Mouse (Mus musculus): ENCODE data around the gene Src. TPM values are rescaled to one million over a fixed set of nuclear protein-coding genes. Genes with fewer than 3 reads are reported as not detected.

Src gene
- polyA plus RNA-seq, 1 experiment from 2014 or later, result 34.3 TPM

GRCm38 (mm10) chr2:157512859-157513258, 94.6 kb downstream of the Src start:
- Histone ChIP-seq H3K9ac (replicated peaks; ENCODE audit: low read length) (no peak overlapping the region), H3K27me3 (ENCODE audit: control insufficient read depth, insufficient read depth, low read length) (no peaks in the 10 kb centered on the region), H3K4me1 (ENCODE audit: control insufficient read depth, insufficient read depth, low read length) (peaks cover 28% of the 10 kb centered on the region), H3K27ac (replicated peaks; ENCODE audit: low read depth, low read length) (no peak overlapping the region), H3K36me3 (ENCODE audit: control insufficient read depth, insufficient read depth, low read length) (no peaks in the 10 kb centered on the region), H3K4me3 (replicated peaks; ENCODE audit: low read depth, low read length) (no peak overlapping the region), H3K4me2 (ENCODE audit: low read length) (no peak overlapping the region), H3K9me3 (ENCODE audit: control insufficient read depth, low read length) (no peaks in the 10 kb centered on the region)
- WGBS, result 96% methylated on average over 9 of the region's 9 CpGs
- ATAC-seq (ENCODE audit: low FRiP score, low TSS enrichment) (no peak), DNase-seq (no peak)

DNA sequence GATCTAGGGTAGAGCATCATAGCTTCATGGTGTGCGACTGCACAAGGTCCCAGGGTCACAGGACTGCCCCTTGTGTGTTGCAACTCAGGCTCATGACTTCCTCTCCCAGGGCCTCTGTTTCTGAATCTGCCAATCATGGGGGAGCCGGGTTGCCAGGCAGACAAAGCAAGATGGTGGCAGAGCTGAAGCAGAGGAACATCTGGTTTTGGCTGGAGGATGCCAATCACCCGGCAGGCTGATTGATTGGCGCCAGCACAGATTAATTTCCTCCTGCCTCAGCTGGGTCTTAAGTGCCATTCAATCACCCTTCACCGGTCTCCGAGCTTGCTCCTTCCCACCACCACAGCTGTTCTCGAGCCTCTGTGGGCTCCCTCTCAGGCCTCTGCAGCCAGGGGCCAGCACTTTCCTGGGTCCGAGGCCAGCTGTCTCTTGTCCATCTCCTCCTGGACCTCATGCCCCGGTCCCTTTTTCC, 95.5 kb downstream of the Src start:
- no peak overlapping the region for H3K4me3 ChIP-seq (replicated peaks; ENCODE audit: low read depth, low read length)
- peak overlapping the region; percentile 49 for H3K27ac ChIP-seq (replicated peaks; ENCODE audit: low read depth, low read length)
- ATAC-seq (ENCODE audit: low FRiP score, low TSS enrichment) (no peak), DNase-seq (no peak)
- H3K27me3 ChIP-seq (ENCODE audit: control insufficient read depth, insufficient read depth, low read length), result no peaks in the 10 kb centered on the region
- no peaks in the 10 kb centered on the region for H3K9me3 ChIP-seq (ENCODE audit: control insufficient read depth, low read length)
- 21% methylated on average over 9 of the region's 9 CpGs for WGBS
- no peak overlapping the region for H3K9ac ChIP-seq (replicated peaks; ENCODE audit: low read length)
- H3K4me2 ChIP-seq (ENCODE audit: low read length), result no peak overlapping the region
- no peaks in the 10 kb centered on the region for H3K36me3 ChIP-seq (ENCODE audit: control insufficient read depth, insufficient read depth, low read length)
- peaks cover 32% of the 10 kb centered on the region for H3K4me1 ChIP-seq (ENCODE audit: control insufficient read depth, insufficient read depth, low read length)

- Histone ChIP-seq H3K27me3 (ENCODE audit: control insufficient read depth, insufficient read depth, low read length) (no peaks in the 10 kb centered on the region), H3K9ac (replicated peaks; ENCODE audit: low read length) (no peak overlapping the region), H3K4me3 (replicated peaks; ENCODE audit: low read depth, low read length) (no peak overlapping the region), H3K4me2 (ENCODE audit: low read length) (no peak overlapping the region), H3K9me3 (ENCODE audit: control insufficient read depth, low read length) (no peaks in the 10 kb centered on the region), H3K27ac (replicated peaks; ENCODE audit: low read depth, low read length) (peak overlapping the region; percentile 49), H3K4me1 (ENCODE audit: control insufficient read depth, insufficient read depth, low read length) (peaks cover 33% of the 10 kb centered on the region), H3K36me3 (ENCODE audit: control insufficient read depth, insufficient read depth, low read length) (no peaks in the 10 kb centered on the region)
- no peak for DNase-seq
- no peak for ATAC-seq (ENCODE audit: low FRiP score, low TSS enrichment)
- WGBS, result 3% methylated on average over 4 of the region's 4 CpGs
These were observed 96.1 kb downstream of the Src start for GRCm38 (mm10) chr2:157514353-157514752.

DNA sequence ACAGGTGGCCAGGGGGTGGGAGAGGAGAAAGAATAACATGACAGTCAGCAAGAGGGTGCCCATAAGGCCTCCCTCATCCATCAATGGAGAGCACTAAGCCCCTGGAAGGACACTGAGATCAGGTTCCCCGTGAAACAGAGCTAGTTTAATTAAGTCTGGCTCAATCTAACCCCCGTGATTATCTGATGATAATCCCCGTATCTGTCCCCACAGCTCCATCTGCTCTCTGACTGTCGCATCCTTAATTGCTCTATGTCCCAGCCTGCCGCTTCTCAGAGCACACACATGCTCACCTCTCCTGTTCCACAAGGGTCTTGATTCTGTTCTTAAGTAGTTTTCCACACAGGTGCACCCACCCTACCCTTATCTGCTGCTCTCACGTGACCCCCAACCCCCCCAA, 99.3 kb downstream of the Src start:
- H3K36me3 ChIP-seq (ENCODE audit: control insufficient read depth, insufficient read depth, low read length), result no peaks in the 10 kb centered on the region
- no peak overlapping the region for H3K4me3 ChIP-seq (replicated peaks; ENCODE audit: low read depth, low read length)
- peaks cover 43% of the 10 kb centered on the region for H3K4me1 ChIP-seq (ENCODE audit: control insufficient read depth, insufficient read depth, low read length)
- no peak for DNase-seq
- no peak overlapping the region for H3K4me2 ChIP-seq (ENCODE audit: low read length)
- H3K27ac ChIP-seq (replicated peaks; ENCODE audit: low read depth, low read length), result peak overlapping the region; percentile 21; the same call in 1 of the 2 replicates
- H3K27me3 ChIP-seq (ENCODE audit: control insufficient read depth, insufficient read depth, low read length), result no peaks in the 10 kb centered on the region
- ATAC-seq (ENCODE audit: low FRiP score, low TSS enrichment), result no peak
- H3K9me3 ChIP-seq (ENCODE audit: control insufficient read depth, low read length), result no peaks in the 10 kb centered on the region
- WGBS, result 26% methylated on average over 6 of the region's 6 CpGs
- no peak overlapping the region for H3K9ac ChIP-seq (replicated peaks; ENCODE audit: low read length)

DNA sequence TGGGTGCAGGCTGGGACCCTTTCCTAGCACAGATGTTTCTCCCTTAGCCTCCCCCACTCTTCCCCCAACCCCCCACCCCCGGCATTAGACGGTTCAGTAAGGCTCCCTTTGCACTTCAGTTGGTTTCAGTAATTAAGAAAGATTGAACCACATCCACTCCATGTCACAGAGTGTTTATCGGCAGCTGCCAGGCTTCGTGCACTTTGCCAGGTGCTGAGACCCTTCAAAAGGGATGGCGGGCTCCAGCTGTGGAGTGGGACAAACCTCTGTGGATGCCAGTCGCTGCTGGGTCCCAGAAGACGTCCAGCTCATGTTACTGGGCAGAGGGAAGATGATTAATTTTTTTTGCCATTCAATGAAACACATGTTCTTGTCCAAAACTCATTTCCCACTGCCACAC, 100.2 kb downstream of the Src start:
- 37% methylated on average over 7 of the region's 7 CpGs for WGBS

DNA sequence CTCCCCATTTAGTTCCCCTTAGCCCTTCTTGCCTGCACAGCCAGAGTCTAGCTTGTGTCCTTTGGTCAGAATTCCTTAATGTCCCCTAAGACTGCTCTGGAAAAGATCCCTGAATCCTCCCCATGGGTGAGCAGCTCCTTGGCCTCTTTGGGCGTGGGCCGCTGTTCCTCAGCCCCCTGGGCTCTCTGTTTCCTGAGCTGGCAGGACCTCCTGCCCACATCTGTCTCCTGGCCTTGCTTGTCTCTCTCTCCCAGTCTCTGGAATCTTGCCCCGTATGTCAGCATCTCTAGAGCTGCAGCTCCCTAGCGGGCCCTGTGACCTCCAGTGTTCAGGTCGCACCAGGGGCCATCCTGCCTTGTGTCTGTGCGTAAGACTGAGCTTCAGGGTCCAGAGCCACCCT, 101.2 kb downstream of the Src start:
- DNase-seq (no peak), ATAC-seq (ENCODE audit: low FRiP score, low TSS enrichment) (no peak)
- no peaks in the 10 kb centered on the region for H3K9me3 ChIP-seq (ENCODE audit: control insufficient read depth, low read length)
- peaks cover 41% of the 10 kb centered on the region for H3K4me1 ChIP-seq (ENCODE audit: control insufficient read depth, insufficient read depth, low read length)
- H3K4me3 ChIP-seq (replicated peaks; ENCODE audit: low read depth, low read length), result no peak overlapping the region
- H3K4me2 ChIP-seq (ENCODE audit: low read length), result no peak overlapping the region
- no peak overlapping the region for H3K9ac ChIP-seq (replicated peaks; ENCODE audit: low read length)
- WGBS, result 74% methylated on average over 6 of the region's 6 CpGs
- H3K27ac ChIP-seq (replicated peaks; ENCODE audit: low read depth, low read length), result peak overlapping the region; percentile 78
- no peaks in the 10 kb centered on the region for H3K36me3 ChIP-seq (ENCODE audit: control insufficient read depth, insufficient read depth, low read length)
- H3K27me3 ChIP-seq (ENCODE audit: control insufficient read depth, insufficient read depth, low read length), result no peaks in the 10 kb centered on the region

More for the DNA sequence above, 100.2 kb downstream of the Src start:
- Histone ChIP-seq H3K27me3 (ENCODE audit: control insufficient read depth, insufficient read depth, low read length) (no peaks in the 10 kb centered on the region), H3K36me3 (ENCODE audit: control insufficient read depth, insufficient read depth, low read length) (no peaks in the 10 kb centered on the region), H3K4me2 (ENCODE audit: low read length) (no peak overlapping the region), H3K9me3 (ENCODE audit: control insufficient read depth, low read length) (no peaks in the 10 kb centered on the region), H3K27ac (replicated peaks; ENCODE audit: low read depth, low read length) (peak overlapping the region; percentile 21), H3K4me1 (ENCODE audit: control insufficient read depth, insufficient read depth, low read length) (peaks cover 47% of the 10 kb centered on the region), H3K9ac (replicated peaks; ENCODE audit: low read length) (no peak overlapping the region), H3K4me3 (replicated peaks; ENCODE audit: low read depth, low read length) (no peak overlapping the region)
- no peak for ATAC-seq (ENCODE audit: low FRiP score, low TSS enrichment)
- DNase-seq, result no peak

GRCm38 (mm10) chr2:157520496-157520895, 102.3 kb downstream of the Src start:
- no peaks in the 10 kb centered on the region for H3K27me3 ChIP-seq (ENCODE audit: control insufficient read depth, insufficient read depth, low read length)
- H3K27ac ChIP-seq (replicated peaks; ENCODE audit: low read depth, low read length), result peak overlapping the region; percentile 78
- no peaks in the 10 kb centered on the region for H3K36me3 ChIP-seq (ENCODE audit: control insufficient read depth, insufficient read depth, low read length)
- H3K4me3 ChIP-seq (replicated peaks; ENCODE audit: low read depth, low read length), result no peak overlapping the region
- no peak overlapping the region for H3K9ac ChIP-seq (replicated peaks; ENCODE audit: low read length)
- 6% methylated on average over 5 of the region's 5 CpGs for WGBS
- no peaks in the 10 kb centered on the region for H3K9me3 ChIP-seq (ENCODE audit: control insufficient read depth, low read length)
- peaks cover 38% of the 10 kb centered on the region for H3K4me1 ChIP-seq (ENCODE audit: control insufficient read depth, insufficient read depth, low read length)
- peak; percentile 92 for DNase-seq
- no peak for ATAC-seq (ENCODE audit: low FRiP score, low TSS enrichment)
- H3K4me2 ChIP-seq (ENCODE audit: low read length), result no peak overlapping the region; the same call in 1 of the 2 replicates

Other genes starting within 250 kb of the Src start
- 6.7 and 10.8 TPM in 2 replicates for gene Rbl1, start 213.9 kb upstream of the Src start, polyA plus RNA-seq (2014; fragmentation: Nextera tagmentation; extraction: Ambion mirVana)
- gene Rpn2, start 139.4 kb upstream of the Src start, polyA plus RNA-seq (2014; fragmentation: Nextera tagmentation; extraction: Ambion mirVana), result 167 and 194 TPM in 2 replicates
- 0.33 and 0.53 TPM in 2 replicates for gene Mroh8, start 138.9 kb upstream of the Src start, polyA plus RNA-seq (2014; fragmentation: Nextera tagmentation; extraction: Ambion mirVana)
- gene Ghrh, start 70.9 kb upstream of the Src start, polyA plus RNA-seq (2014; fragmentation: Nextera tagmentation; extraction: Ambion mirVana), result 2.3 and 2.4 TPM in 2 replicates
- 47.8 and 89.9 TPM in 2 replicates for gene Manbal, start 50.9 kb upstream of the Src start, polyA plus RNA-seq (2014; fragmentation: Nextera tagmentation; extraction: Ambion mirVana)
- gene Nnat, start 141.6 kb downstream of the Src start, polyA plus RNA-seq (2014; fragmentation: Nextera tagmentation; extraction: Ambion mirVana), result 7,465 and 9,945 TPM in 2 replicates
- 353 and 397 TPM in 2 replicates for gene Blcap, start 152.8 kb downstream of the Src start, polyA plus RNA-seq (2014; fragmentation: Nextera tagmentation; extraction: Ambion mirVana)